Mouse (Mus musculus) left cerebral cortex, adult 2 months (tissue): Measurements from ENCODE around the gene Scgb1b20. TPM values are rescaled to one million over a fixed set of nuclear protein-coding genes. Genes with fewer than 3 reads are reported as not detected.
"Not testable (repeated sequence)": the region's sequence is repeated elsewhere in the genome, so short reads cannot be mapped to it uniquely, and the experiment has no call there.

ENCODE experiments used
- DNase-seq, 2 experiments: peaks; one replicate each; pipeline ENCODE4 v3.0.0; 2021 to 2022; ENCODE audit warnings: low spot score in 2 of 2, mixed read lengths in 1 of 2; ENCODE audit errors: extremely low spot score in 1 of 2
- H3K27ac ChIP-seq: fragments of 200-600 bp; 2 replicates; pipeline ENCODE4 v1.8.1; 2022
- H3K4me3 ChIP-seq: fragments of 200-600 bp; 2 replicates; pipeline ENCODE4 v1.8.1; 2022
- CTCF ChIP-seq: fragments of 200-600 bp; IDR thresholded peaks from 2 replicates; pipeline ENCODE4 v1.8.1; 2022; ENCODE audit warnings: antibody characterized with exemption, mild to moderate bottlenecking, moderate library complexity
- intact Hi-C: fragments of 180-260 bp; cut with DNase I; formaldehyde crosslinking; loops from one replicate; pipeline ENCODE4 v1.15.1; 2025
- long read RNA-seq, 2 experiments: library from polyadenylated mRNA; stranded (forward); transcript quantifications; one replicate each; pipeline ENCODE4 v2.0.0; 2021; ENCODE audit warnings: borderline mapping rate in 2 of 2
- total RNA-seq, 2 experiments: library from RNA; stranded (reverse); gene quantifications; 2 replicates each; pipeline ENCODE4 v1.2.3; 2021

Gene Scgb1b20
- total RNA-seq = not detected
- long read RNA-seq, experiment 1 = 0 reads
- long read RNA-seq, experiment 2 = 0 reads

DNA sequence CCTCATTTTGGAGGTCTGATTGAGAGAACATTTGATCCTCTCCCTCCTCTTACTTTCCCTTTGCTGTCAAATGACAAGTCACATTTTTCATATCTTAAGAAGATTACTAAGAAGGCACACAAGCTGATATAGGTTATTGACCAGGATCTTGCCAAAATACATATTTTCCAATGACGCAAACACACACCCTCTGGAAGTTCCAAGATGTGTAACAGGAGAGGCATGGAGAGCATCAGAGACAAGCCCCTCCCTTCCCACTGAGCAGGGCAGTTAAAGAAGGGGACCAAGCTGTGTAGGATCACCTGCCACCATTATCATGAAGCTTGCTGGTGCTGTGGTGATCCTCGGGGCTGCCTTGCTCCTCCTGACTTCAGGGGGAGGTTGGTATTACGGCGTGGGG is at the start of gene Scgb1b20:
Gene Scgb1b20 (plus strand): TSS at position 301 of the 400 bp plus-strand sequence.
- DNase-seq, H3K4me3 ChIP-seq, intact Hi-C loops, H3K27ac ChIP-seq: not testable (repeated sequence)

DNA sequence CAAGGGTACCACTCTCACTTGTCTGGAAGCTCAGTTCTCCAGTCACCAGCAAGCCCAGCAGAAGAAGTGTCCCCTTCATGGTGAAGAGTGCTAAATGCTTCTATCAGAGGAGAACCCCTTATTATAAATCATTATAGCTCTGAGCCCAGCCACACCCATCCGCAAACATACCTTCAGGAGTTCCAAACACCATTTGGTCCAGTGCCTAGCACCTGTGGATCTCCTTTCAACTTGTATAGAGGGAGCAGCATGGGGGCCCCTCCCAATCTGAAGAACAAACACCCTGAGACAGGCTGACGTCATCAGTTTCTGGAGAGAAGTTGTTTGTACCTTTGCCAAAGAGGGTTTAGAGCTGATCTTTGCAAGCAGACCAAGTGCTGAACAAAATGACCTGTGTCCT is 6.8 kb upstream of the Scgb1b20 start, which contains the start of gene Scgb2b20:
Gene Scgb2b20 (minus strand): TSS at position 101 of the 400 bp plus-strand sequence.
- H3K27ac ChIP-seq, intact Hi-C loops, DNase-seq, H3K4me3 ChIP-seq: not testable (repeated sequence)

DNA sequence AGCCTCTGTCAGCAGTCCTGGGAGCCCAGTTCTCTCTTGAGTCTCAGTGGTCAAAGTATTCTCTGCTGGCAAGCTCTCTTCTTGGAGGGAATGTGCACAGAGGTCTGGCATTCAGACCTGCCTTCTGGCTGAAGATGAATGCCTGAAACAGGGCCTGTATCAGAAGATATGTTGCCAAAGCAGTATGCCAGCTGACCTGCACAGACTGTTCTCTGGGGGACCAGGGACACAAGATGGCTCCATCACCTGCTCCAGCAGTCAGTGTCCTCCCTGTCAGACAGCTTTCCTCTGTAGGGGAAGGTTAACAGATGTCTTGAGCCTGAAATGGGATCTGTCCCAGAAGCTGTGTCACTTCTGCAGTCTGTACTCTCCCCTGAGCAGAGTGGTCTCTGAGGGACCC is 26.7 kb downstream of the Scgb1b20 start:
- H3K27ac ChIP-seq, H3K4me3 ChIP-seq, DNase-seq, intact Hi-C loops: not testable (repeated sequence)

DNA sequence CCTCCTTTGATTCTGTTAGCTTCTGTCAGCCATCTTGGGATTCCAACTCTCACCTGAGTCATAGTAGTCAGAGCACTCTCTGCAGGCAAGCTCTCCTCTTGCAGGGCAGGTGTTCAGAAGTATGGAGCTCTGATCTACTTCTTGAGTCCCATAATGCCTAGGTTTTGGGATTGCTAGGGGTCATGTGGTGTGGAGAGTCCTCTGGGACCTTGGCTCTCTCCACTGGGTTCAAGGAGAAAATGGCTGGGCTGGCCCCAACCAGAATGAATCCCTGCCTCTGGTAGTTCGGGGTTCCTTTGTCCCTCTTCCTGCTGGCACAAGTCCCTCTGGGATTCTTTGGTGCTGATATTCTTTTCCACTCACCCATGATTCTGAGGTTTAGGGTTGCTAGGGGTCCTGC is 28.6 kb downstream of the Scgb1b20 start:
- no peak overlapping the region for H3K27ac ChIP-seq
- H3K4me3 ChIP-seq = no peak overlapping the region
- TF ChIP-seq CTCF = no peak
- DNase-seq = no peak
- intact Hi-C loops = no loop called here

DNA sequence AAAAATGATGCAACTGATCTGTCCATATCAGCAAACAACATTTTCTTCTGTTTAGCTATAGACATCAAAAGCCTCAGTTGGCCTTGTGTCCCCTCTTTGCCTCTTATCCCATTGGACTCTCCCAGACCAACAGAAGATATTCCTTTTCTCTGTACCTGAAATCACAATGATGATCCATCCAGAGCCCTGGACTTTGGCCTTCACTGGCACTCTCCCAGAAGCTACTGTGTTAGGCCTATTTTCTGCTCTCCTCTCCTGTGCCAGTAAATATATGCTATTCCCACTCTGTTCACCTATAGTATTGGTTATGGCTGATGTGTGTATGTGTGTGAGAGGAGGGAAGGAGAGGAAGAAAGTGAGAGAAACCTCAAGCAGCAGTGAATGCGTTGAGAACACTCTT is 36.6 kb downstream of the Scgb1b20 start:
- H3K27ac ChIP-seq, DNase-seq, intact Hi-C loops, H3K4me3 ChIP-seq: not testable (repeated sequence)

Other genes with a start within 250 kb of the Scgb1b20 start
- gene Scgb2b18, start 199.4 kb upstream of the Scgb1b20 start, total RNA-seq = not detected
- not detected for gene Scgb1b18, start 187.7 kb upstream of the Scgb1b20 start, total RNA-seq
- not detected for gene Scgb2b19, start 92.9 kb upstream of the Scgb1b20 start, total RNA-seq
- not detected for gene Scgb1b19, start 85.9 kb upstream of the Scgb1b20 start, total RNA-seq
- gene Scgb2b20, start 6.9 kb upstream of the Scgb1b20 start, total RNA-seq = not detected
- not detected for gene Scgb2b21, start 147.2 kb downstream of the Scgb1b20 start, total RNA-seq